Mouse (Mus musculus): Measurements from ENCODE around the gene 2310030G06Rik. TPM values are rescaled to one million over a fixed set of nuclear protein-coding genes. Genes with fewer than 3 reads are reported as not detected.

2310030G06Rik gene
- polyA plus RNA-seq, 1 experiment from 2014 or later, result 22.4 TPM

GRCm38 (mm10) chr9:50740867-50741784 lies 5.2 kb downstream of the 2310030G06Rik start:
- H3K9me3 ChIP-seq (ENCODE audit: control insufficient read depth, low read length), result no peaks in the 10 kb centered on the region
- no peak overlapping the region for H3K4me2 ChIP-seq (replicated peaks; ENCODE audit: low read depth)
- H3K4me3 ChIP-seq (ENCODE audit: low read depth, low read length), result no peak overlapping the region
- no peaks in the 10 kb centered on the region for H3K4me1 ChIP-seq (replicated peaks; ENCODE audit: control insufficient read depth, insufficient read depth)
- H3K36me3 ChIP-seq (ENCODE audit: control insufficient read depth, insufficient read depth, low read length), result no peaks in the 10 kb centered on the region
- TF ChIP-seq EP300 (optimal IDR thresholded peaks at IDR 0.05) (no peak), CTCF (IDR thresholded peaks at IDR 0.05; ENCODE audit: low read depth) (no peak)
- 92% methylated on average over 14 of the region's 14 CpGs for WGBS
- no peak for DNase-seq (ENCODE audit: low spot score)
- H3K9ac ChIP-seq (ENCODE audit: low read length), result no peak overlapping the region
- ATAC-seq (ENCODE audit: low FRiP score, low TSS enrichment), result no peak
- H3K27me3 ChIP-seq (ENCODE audit: control insufficient read depth, insufficient read depth, low read length), result no peaks in the 10 kb centered on the region
- no peak overlapping the region for H3K27ac ChIP-seq (replicated peaks)

GRCm38 (mm10) chr9:50738914-50739870 lies 7.1 kb downstream of the 2310030G06Rik start, which contains the start of gene Dixdc1:
TSS of gene Dixdc1 (minus strand) at chr9:50739517.
- Histone ChIP-seq H3K4me2 (replicated peaks; ENCODE audit: low read depth) (peak within 1 kb of the TSS; percentile 52), H3K36me3 (ENCODE audit: control insufficient read depth, insufficient read depth, low read length) (no peaks in the 10 kb centered on the region), H3K27ac (replicated peaks) (no peak within 1 kb of the TSS), H3K9ac (ENCODE audit: low read length) (no peak within 1 kb of the TSS), H3K9me3 (ENCODE audit: control insufficient read depth, low read length) (no peaks in the 10 kb centered on the region), H3K4me1 (replicated peaks; ENCODE audit: control insufficient read depth, insufficient read depth) (no peaks in the 10 kb centered on the region), H3K27me3 (ENCODE audit: control insufficient read depth, insufficient read depth, low read length) (no peaks in the 10 kb centered on the region), H3K4me3 (ENCODE audit: low read depth, low read length) (no peak within 1 kb of the TSS)
- WGBS, result 10% methylated on average over 36 of the region's 36 CpGs
- ATAC-seq (ENCODE audit: low FRiP score, low TSS enrichment) (peak; percentile 98), DNase-seq (ENCODE audit: low spot score) (peak; percentile 98)
- TF ChIP-seq EP300 (optimal IDR thresholded peaks at IDR 0.05), result no peak
- TF ChIP-seq CTCF (IDR thresholded peaks at IDR 0.05; ENCODE audit: low read depth), result 0 out of 2 replicates have a peak, but pooled peaks have one; percentile 1

- H3K36me3 ChIP-seq (ENCODE audit: control insufficient read depth, insufficient read depth, low read length), result no peaks in the 10 kb centered on the region
- H3K9ac ChIP-seq (ENCODE audit: low read length), result no peak overlapping the region
- no peak for ATAC-seq (ENCODE audit: low FRiP score, low TSS enrichment)
- no peak overlapping the region for H3K27ac ChIP-seq (replicated peaks)
- no peak for TF ChIP-seq EP300 (optimal IDR thresholded peaks at IDR 0.05)
- peak; percentile 89 for TF ChIP-seq CTCF (IDR thresholded peaks at IDR 0.05; ENCODE audit: low read depth)
- H3K4me3 ChIP-seq (ENCODE audit: low read depth, low read length), result no peak overlapping the region
- no peaks in the 10 kb centered on the region for H3K4me1 ChIP-seq (replicated peaks; ENCODE audit: control insufficient read depth, insufficient read depth)
- no peak overlapping the region for H3K4me2 ChIP-seq (replicated peaks; ENCODE audit: low read depth)
- no peaks in the 10 kb centered on the region for H3K27me3 ChIP-seq (ENCODE audit: control insufficient read depth, insufficient read depth, low read length)
- H3K9me3 ChIP-seq (ENCODE audit: control insufficient read depth, low read length), result no peaks in the 10 kb centered on the region
- peak; percentile 53 for DNase-seq (ENCODE audit: low spot score)
- WGBS, result 4% methylated on average over 9 of the region's 9 CpGs
Observed at GRCm38 (mm10) chr9:50734989-50735388, 11.3 kb downstream of the 2310030G06Rik start.

GRCm38 (mm10) chr9:50732560-50732959 lies 13.8 kb downstream of the 2310030G06Rik start:
- no peak for TF ChIP-seq CTCF (IDR thresholded peaks at IDR 0.05; ENCODE audit: low read depth)
- TF ChIP-seq EP300 (optimal IDR thresholded peaks at IDR 0.05), result no peak
- Histone ChIP-seq H3K4me1 (replicated peaks; ENCODE audit: control insufficient read depth, insufficient read depth) (no peaks in the 10 kb centered on the region; the same call in 1 of the 2 replicates), H3K9me3 (ENCODE audit: control insufficient read depth, low read length) (no peaks in the 10 kb centered on the region), H3K4me2 (replicated peaks; ENCODE audit: low read depth) (no peak overlapping the region), H3K4me3 (ENCODE audit: low read depth, low read length) (no peak overlapping the region), H3K27me3 (ENCODE audit: control insufficient read depth, insufficient read depth, low read length) (no peaks in the 10 kb centered on the region), H3K9ac (ENCODE audit: low read length) (no peak overlapping the region), H3K36me3 (ENCODE audit: control insufficient read depth, insufficient read depth, low read length) (no peaks in the 10 kb centered on the region), H3K27ac (replicated peaks) (no peak overlapping the region)
- 26% methylated on average over 4 of the region's 4 CpGs for WGBS
- ATAC-seq (ENCODE audit: low FRiP score, low TSS enrichment), result no peak
- DNase-seq (ENCODE audit: low spot score), result no peak

GRCm38 (mm10) chr9:50729600-50729999 lies 16.7 kb downstream of the 2310030G06Rik start:
- Histone ChIP-seq H3K27me3 (ENCODE audit: control insufficient read depth, insufficient read depth, low read length) (no peaks in the 10 kb centered on the region), H3K36me3 (ENCODE audit: control insufficient read depth, insufficient read depth, low read length) (no peaks in the 10 kb centered on the region), H3K4me3 (ENCODE audit: low read depth, low read length) (no peak overlapping the region), H3K27ac (replicated peaks) (0 out of 2 replicates have a peak overlapping the region, but pooled peaks have one; percentile 14), H3K9ac (ENCODE audit: low read length) (no peak overlapping the region), H3K9me3 (ENCODE audit: control insufficient read depth, low read length) (no peaks in the 10 kb centered on the region), H3K4me1 (replicated peaks; ENCODE audit: control insufficient read depth, insufficient read depth) (no peaks in the 10 kb centered on the region; the same call in 1 of the 2 replicates), H3K4me2 (replicated peaks; ENCODE audit: low read depth) (no peak overlapping the region)
- 45% methylated on average over 4 of the region's 4 CpGs for WGBS
- TF ChIP-seq CTCF (IDR thresholded peaks at IDR 0.05; ENCODE audit: low read depth) (no peak), EP300 (optimal IDR thresholded peaks at IDR 0.05) (no peak)
- ATAC-seq (ENCODE audit: low FRiP score, low TSS enrichment) (peak; percentile 51), DNase-seq (ENCODE audit: low spot score) (no peak)

All from stomach, postnatal 0 days (tissue).